Mouse (Mus musculus): ENCODE data around the gene Nup43. TPM values are rescaled to one million over a fixed set of nuclear protein-coding genes. Genes with fewer than 3 reads are reported as not detected.

Nup43 gene
- polyA plus RNA-seq, 1 experiment from 2014 or later, result 35.8 TPM

GRCm38 (mm10) chr10:7651057-7651456 is 16.2 kb upstream of the Nup43 start:
- Histone ChIP-seq H3K27ac (no peak overlapping the region), H3K9me3 (no peaks in the 10 kb centered on the region), H3K4me3 (no peak overlapping the region), H3K9ac (no peak overlapping the region), H3K27me3 (no peaks in the 10 kb centered on the region), H3K4me2 (no peak overlapping the region), H3K36me3 (peaks cover 23% of the 10 kb centered on the region), H3K4me1 (replicated peaks) (no peaks in the 10 kb centered on the region)
- ATAC-seq (ENCODE audit: low FRiP score), result no peak
- WGBS, result 95% methylated on average over 2 of the region's 2 CpGs

DNA sequence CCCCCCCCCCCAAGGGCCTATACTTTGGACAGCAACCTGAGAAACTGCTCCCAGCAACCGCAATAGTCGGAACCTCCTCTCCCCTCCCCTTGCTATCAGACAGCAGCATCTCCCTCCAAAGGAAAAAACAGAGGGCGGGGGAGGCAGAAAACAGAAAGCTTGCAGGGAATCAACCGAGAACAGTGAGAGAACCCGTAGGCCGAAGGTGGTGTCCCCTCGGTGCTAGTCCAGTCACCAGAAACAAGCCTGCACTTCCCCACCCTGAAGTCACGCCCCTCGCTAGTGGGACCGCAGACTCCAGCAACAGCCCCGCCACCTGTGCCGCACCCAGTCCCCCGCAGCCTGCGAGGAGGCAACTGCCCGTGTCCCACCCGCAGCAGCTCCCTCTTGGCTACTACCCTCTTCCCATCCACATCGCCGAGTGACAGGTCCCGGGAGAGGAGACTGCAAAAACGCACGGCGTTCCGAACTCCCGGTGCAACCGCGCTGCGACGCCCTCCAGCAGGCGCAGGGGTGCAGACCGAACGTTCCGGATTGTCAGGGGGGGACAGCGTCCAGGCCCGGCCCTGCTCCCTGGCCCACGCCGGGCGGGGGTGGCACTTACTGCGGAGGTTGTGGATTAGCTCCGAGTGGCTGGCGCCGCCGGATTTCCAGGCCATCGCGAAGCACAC is 4.7 kb upstream of the Nup43 start:
- Histone ChIP-seq H3K4me1 (replicated peaks) (peaks cover 21% of the 10 kb centered on the region), H3K4me2 (peak overlapping the region; percentile 79), H3K9ac (peak overlapping the region; percentile 89), H3K27ac (peak overlapping the region; percentile 95), H3K9me3 (no peaks in the 10 kb centered on the region), H3K36me3 (no peaks in the 10 kb centered on the region), H3K27me3 (no peaks in the 10 kb centered on the region), H3K4me3 (peak overlapping the region; percentile 90)
- ATAC-seq (ENCODE audit: low FRiP score), result peak; percentile 78
- WGBS, result under 1% methylated on average over 44 of the region's 44 CpGs

DNA sequence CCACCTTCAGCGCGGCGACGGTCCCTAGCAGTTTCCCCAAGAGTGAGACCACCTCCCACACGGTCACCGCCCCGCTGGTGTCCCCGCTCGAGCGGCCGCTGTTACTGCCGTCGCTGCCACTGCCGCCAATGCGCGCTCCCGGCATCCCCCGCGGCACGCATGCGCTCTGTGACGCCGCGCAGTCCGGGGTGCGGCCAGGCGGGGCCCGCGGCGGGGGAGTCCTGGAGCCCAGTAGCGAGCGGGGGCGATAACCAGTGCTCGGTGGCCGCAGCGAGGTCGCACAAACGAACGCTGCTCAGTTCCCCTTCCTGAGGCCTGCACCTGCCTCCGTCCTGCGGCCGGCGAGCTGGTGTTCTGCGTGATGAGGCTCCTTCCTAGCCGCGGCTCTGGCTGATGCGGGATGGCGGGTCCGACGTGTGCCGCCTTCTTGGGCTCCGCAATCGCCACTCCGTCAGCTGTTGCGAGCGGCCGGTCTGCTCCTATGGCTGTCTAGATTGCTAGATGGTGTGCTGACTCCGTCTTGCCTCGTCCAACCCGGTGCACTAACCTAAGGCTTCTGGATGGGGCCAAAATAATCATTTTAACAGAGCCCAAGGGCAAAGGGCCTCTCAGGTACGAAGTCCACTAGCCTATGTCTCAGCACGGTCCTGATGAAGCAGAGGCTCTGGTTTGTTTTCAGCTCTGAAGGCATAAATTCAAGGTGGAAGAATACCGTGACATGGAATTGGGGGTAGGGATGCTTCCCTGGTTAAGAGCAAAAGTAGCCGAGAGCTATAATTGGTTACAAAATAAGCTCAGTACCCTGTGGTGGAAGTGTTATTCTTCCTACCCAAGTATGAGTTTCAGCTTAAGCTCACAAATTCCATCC is 3.9 kb upstream of the Nup43 start:
- Histone ChIP-seq H3K36me3 (no peaks in the 10 kb centered on the region), H3K4me3 (peak overlapping the region; percentile 90), H3K4me1 (replicated peaks) (peaks cover 29% of the 10 kb centered on the region), H3K4me2 (peak overlapping the region; percentile 79), H3K9ac (peak overlapping the region; percentile 89), H3K27ac (peak overlapping the region; percentile 95), H3K27me3 (no peaks in the 10 kb centered on the region), H3K9me3 (no peaks in the 10 kb centered on the region)
- WGBS, result under 1% methylated on average over 64 of the region's 64 CpGs
- peak; percentile 95 for ATAC-seq (ENCODE audit: low FRiP score)

DNA sequence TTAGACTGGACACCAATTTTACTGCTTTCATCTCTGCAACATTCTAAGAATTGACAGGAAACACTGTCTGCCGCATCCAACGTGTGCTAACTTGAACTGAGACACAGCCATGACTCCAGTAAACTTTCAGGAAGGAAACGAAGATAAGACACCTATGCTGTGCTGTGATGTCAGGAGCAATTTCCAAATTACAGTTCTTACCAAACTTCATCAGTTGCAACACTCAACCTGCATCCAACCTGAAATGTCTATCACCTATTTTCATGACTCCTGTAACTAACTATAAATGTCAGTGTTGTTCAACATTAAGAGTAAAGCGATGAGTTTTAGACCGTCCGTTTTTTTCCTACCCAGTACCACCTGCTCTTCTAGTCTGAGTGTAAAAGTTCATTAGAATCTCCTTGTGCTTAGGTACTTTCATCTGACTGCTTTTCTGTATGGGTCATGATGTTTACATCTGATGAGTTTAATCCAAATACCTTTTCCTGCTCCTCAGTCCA is 3.2 kb upstream of the Nup43 start:
- no peaks in the 10 kb centered on the region for H3K9me3 ChIP-seq
- no peaks in the 10 kb centered on the region for H3K27me3 ChIP-seq
- peak overlapping the region; percentile 90 for H3K4me3 ChIP-seq
- peak overlapping the region; percentile 95 for H3K27ac ChIP-seq
- 74% methylated on average over 6 of the region's 6 CpGs for WGBS
- ATAC-seq (ENCODE audit: low FRiP score), result no peak
- no peaks in the 10 kb centered on the region for H3K36me3 ChIP-seq
- peaks cover 31% of the 10 kb centered on the region for H3K4me1 ChIP-seq (replicated peaks)
- H3K9ac ChIP-seq, result peak overlapping the region; percentile 89
- peak overlapping the region; percentile 79 for H3K4me2 ChIP-seq

GRCm38 (mm10) chr10:7664889-7665288 is 2.4 kb upstream of the Nup43 start:
- H3K4me3 ChIP-seq, result no peak overlapping the region
- no peak overlapping the region for H3K9ac ChIP-seq
- ATAC-seq (ENCODE audit: low FRiP score), result no peak
- 94% methylated on average over 1 of the region's 1 CpGs for WGBS
- no peaks in the 10 kb centered on the region for H3K27me3 ChIP-seq
- peaks cover 31% of the 10 kb centered on the region for H3K4me1 ChIP-seq (replicated peaks)
- no peaks in the 10 kb centered on the region for H3K9me3 ChIP-seq
- peaks cover 2% of the 10 kb centered on the region; the same call in 1 of the 2 replicates for H3K36me3 ChIP-seq
- H3K27ac ChIP-seq, result no peak overlapping the region
- no peak overlapping the region for H3K4me2 ChIP-seq

GRCm38 (mm10) chr10:7673673-7674072 is 6.4 kb downstream of the Nup43 start:
- Histone ChIP-seq H3K4me1 (replicated peaks) (peaks cover 8% of the 10 kb centered on the region), H3K27ac (no peak overlapping the region), H3K4me2 (no peak overlapping the region), H3K36me3 (peaks cover 54% of the 10 kb centered on the region), H3K9ac (no peak overlapping the region), H3K9me3 (no peaks in the 10 kb centered on the region), H3K27me3 (no peaks in the 10 kb centered on the region), H3K4me3 (no peak overlapping the region)
- ATAC-seq (ENCODE audit: low FRiP score), result no peak
- WGBS, result 59% methylated on average over 1 of the region's 1 CpGs

GRCm38 (mm10) chr10:7680731-7681301 is 13.5 kb downstream of the Nup43 start, which contains the start of the genes Pcmt1 and Lats1:
TSS of gene Pcmt1 (minus strand) at chr10:7681136.
TSS of gene Lats1 (plus strand) at chr10:7681214.
- Histone ChIP-seq H3K36me3 (peaks cover 35% of the 10 kb centered on the region), H3K27ac (peak within 1 kb of the TSS; percentile 97), H3K4me2 (peak within 1 kb of the TSS; percentile 77), H3K9me3 (no peaks in the 10 kb centered on the region), H3K9ac (peak within 1 kb of the TSS; percentile 99), H3K4me3 (peak within 1 kb of the TSS; percentile 100), H3K4me1 (replicated peaks) (peaks cover 54% of the 10 kb centered on the region), H3K27me3 (no peaks in the 10 kb centered on the region)
- ATAC-seq (ENCODE audit: low FRiP score), result peak; percentile 91
- under 1% methylated on average over 56 of the region's 65 CpGs for WGBS

DNA sequence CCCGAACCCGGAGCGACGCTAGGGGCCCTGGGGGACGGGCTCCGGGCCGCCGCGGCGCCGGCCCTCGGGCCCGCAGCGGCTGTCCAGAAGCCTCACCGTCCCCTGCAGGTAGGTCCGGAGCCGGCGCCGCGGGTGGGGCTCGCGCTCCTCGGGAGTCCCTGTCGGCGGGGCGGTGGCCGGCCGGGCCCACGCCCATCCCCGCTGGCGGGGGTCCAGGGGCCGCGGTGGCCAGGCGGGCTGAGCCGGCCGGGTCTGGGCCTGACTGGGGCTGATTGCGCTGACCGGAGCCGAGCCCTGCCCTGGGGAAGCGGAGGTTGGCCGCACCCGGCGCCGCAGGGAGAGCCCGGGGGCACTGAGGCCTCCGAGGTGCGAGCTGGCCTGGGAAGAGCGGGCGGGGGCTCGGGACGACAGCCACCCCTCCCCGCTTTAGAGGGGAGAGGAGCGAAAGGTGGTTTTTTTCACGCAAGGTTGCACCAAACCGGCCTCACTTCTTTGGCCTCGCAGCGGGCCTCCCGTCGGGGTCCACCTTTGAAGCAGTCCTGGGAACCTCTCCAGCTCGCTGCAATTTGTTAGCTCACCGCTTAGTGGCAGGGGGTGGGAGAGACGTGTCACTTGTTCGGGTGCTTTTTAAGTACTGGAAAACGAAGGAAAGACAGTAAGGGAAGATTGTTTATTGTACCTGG is 14.2 kb downstream of the Nup43 start:
- whole genome bisulfite sequencing, result 0% methylated on average over 54 of the region's 64 CpGs

GRCm38 (mm10) chr10:7682249-7682648 is 14.9 kb downstream of the Nup43 start:
- ATAC-seq (ENCODE audit: low FRiP score), result no peak
- no peaks in the 10 kb centered on the region for H3K9me3 ChIP-seq
- H3K4me2 ChIP-seq, result peak overlapping the region; percentile 77
- no peak overlapping the region for H3K27ac ChIP-seq
- H3K4me1 ChIP-seq (replicated peaks), result peaks cover 54% of the 10 kb centered on the region
- peaks cover 21% of the 10 kb centered on the region for H3K36me3 ChIP-seq
- WGBS, result 55% methylated on average over 3 of the region's 3 CpGs
- no peaks in the 10 kb centered on the region for H3K27me3 ChIP-seq
- peak overlapping the region; percentile 100 for H3K4me3 ChIP-seq
- peak overlapping the region; percentile 99 for H3K9ac ChIP-seq

More for the DNA sequence above, 14.2 kb downstream of the Nup43 start:
- Histone ChIP-seq H3K27ac (peak overlapping the region; percentile 97), H3K4me1 (replicated peaks) (peaks cover 54% of the 10 kb centered on the region), H3K27me3 (no peaks in the 10 kb centered on the region), H3K4me2 (peak overlapping the region; percentile 77), H3K36me3 (peaks cover 29% of the 10 kb centered on the region), H3K4me3 (peak overlapping the region; percentile 100), H3K9ac (peak overlapping the region; percentile 99), H3K9me3 (no peaks in the 10 kb centered on the region)
- ATAC-seq (ENCODE audit: low FRiP score), result peak; percentile 85

- Histone ChIP-seq H3K9ac (no peak overlapping the region), H3K4me1 (replicated peaks) (peaks cover 28% of the 10 kb centered on the region), H3K27ac (no peak overlapping the region), H3K4me2 (no peak overlapping the region), H3K9me3 (no peaks in the 10 kb centered on the region), H3K27me3 (no peaks in the 10 kb centered on the region), H3K36me3 (peaks cover 7% of the 10 kb centered on the region), H3K4me3 (no peak overlapping the region)
- no peak for ATAC-seq (ENCODE audit: low FRiP score)
- 97% methylated on average over 6 of the region's 6 CpGs for WGBS
These were observed 19.6 kb downstream of the Nup43 start for GRCm38 (mm10) chr10:7686902-7687301.

- ATAC-seq (ENCODE audit: low FRiP score), result no peak
- no peaks in the 10 kb centered on the region for H3K9me3 ChIP-seq
- H3K27ac ChIP-seq, result no peak overlapping the region
- no peak overlapping the region for H3K4me3 ChIP-seq
- no peak overlapping the region for H3K4me2 ChIP-seq
- no peaks in the 10 kb centered on the region for H3K27me3 ChIP-seq
- H3K36me3 ChIP-seq, result peaks cover 72% of the 10 kb centered on the region
- no peaks in the 10 kb centered on the region; the same call in 1 of the 2 replicates for H3K4me1 ChIP-seq (replicated peaks)
- no peak overlapping the region for H3K9ac ChIP-seq
These were observed 28.0 kb downstream of the Nup43 start for GRCm38 (mm10) chr10:7695286-7695685.

DNA sequence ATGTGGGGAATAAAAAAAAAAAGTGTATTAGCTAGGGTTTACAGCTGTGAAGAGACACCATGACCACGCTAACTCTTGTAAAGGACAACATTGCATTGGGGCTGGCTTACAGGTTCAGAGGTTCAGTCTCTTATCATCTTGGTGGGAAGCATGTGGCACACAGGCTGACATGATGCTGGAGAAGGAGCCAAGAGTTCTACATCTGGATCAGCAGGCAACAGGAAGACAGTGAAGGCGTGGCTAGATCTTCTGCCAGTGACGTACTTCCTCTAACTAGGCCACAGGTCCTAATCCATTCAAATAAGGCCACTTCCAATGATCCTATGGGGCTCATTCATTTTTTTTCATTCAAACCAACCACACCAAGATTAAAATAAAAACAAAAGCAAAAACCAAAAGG is 32.8 kb downstream of the Nup43 start:
- 87% methylated on average over 3 of the region's 3 CpGs for WGBS
- no peak overlapping the region for H3K9ac ChIP-seq

More for the DNA sequence above, 32.8 kb downstream of the Nup43 start:
- Histone ChIP-seq H3K4me1 (replicated peaks) (no peaks in the 10 kb centered on the region), H3K4me3 (no peak overlapping the region), H3K36me3 (peaks cover 83% of the 10 kb centered on the region), H3K27me3 (no peaks in the 10 kb centered on the region), H3K27ac (no peak overlapping the region), H3K4me2 (no peak overlapping the region), H3K9me3 (no peaks in the 10 kb centered on the region)
- no peak for ATAC-seq (ENCODE audit: low FRiP score)
